Mouse (Mus musculus): Measurements from ENCODE around the gene Zfp219.

- no peak for TF ChIP-seq CTCF (conservative IDR thresholded peaks at IDR 0.05; ENCODE audit: low read length)
- TF ChIP-seq NANOG (IDR thresholded peaks at IDR 0.05; ENCODE audit: borderline replicate concordance, low read length): no peak
These were observed 34.4 kb downstream of the Zfp219 start for GRCm38 (mm10) chr14:51986153-51986505.
